Mouse (Mus musculus) intestine, embryonic 15.5 days (tissue): ENCODE measurements at regions not wholly inside any gene's neighbourhood (a gene's known extent, or its start where the extent isn't known, plus 50 kb on each side); places are given as distances from the start of the nearest gene placed in this dataset.

Experiments
- ATAC-seq: fragments of 200-750 bp; cut with Nextera tagmentation; 2 replicates; pipeline ENCODE4 v1.8.0; 2017; ENCODE audit warnings: moderate TSS enrichment, moderate library complexity
- H3K27ac ChIP-seq: fragments of 300-500 bp; sonication (generic); 2 replicates; pipeline ENCODE4 v1.5.1; 2015; ENCODE audit warnings: mild to moderate bottlenecking, inconsistent platforms
- H3K27me3 ChIP-seq: fragments of 300-500 bp; sonication (generic); replicated peaks from 2 replicates; pipeline ENCODE4 v1.6.1; 2015; ENCODE audit warnings: inconsistent platforms
- H3K36me3 ChIP-seq: fragments of 300-500 bp; sonication (generic); 2 replicates; pipeline ENCODE4 v1.6.1; 2015; ENCODE audit warnings: inconsistent platforms
- H3K4me1 ChIP-seq: fragments of 300-500 bp; sonication (generic); replicated peaks from 2 replicates; pipeline ENCODE4 v1.6.1; 2015; ENCODE audit warnings: inconsistent platforms
- H3K4me2 ChIP-seq: fragments of 300-500 bp; sonication (generic); replicated peaks from 2 replicates; pipeline ENCODE4 v1.6.1; 2015; ENCODE audit warnings: mild to moderate bottlenecking, inconsistent platforms
- H3K4me3 ChIP-seq: fragments of 300-500 bp; sonication (generic); replicated peaks from 2 replicates; pipeline ENCODE4 v1.5.1; 2015; ENCODE audit warnings: inconsistent platforms
- H3K9ac ChIP-seq: fragments of 300-500 bp; sonication (generic); 2 replicates; pipeline ENCODE4 v1.6.1; 2015; ENCODE audit warnings: inconsistent platforms
- H3K9me3 ChIP-seq: fragments of 300-500 bp; sonication (generic); 2 replicates; pipeline ENCODE4 v1.6.1; 2016; ENCODE audit warnings: inconsistent platforms
- whole genome bisulfite sequencing: fragments of 180-500 bp; shearing (Covaris S2); methylation state at CpG from one replicate; pipeline ENCODE4 v1.1.7; 2015; 5-methylcytosine and 5-hydroxymethylcytosine counted together

DNA sequence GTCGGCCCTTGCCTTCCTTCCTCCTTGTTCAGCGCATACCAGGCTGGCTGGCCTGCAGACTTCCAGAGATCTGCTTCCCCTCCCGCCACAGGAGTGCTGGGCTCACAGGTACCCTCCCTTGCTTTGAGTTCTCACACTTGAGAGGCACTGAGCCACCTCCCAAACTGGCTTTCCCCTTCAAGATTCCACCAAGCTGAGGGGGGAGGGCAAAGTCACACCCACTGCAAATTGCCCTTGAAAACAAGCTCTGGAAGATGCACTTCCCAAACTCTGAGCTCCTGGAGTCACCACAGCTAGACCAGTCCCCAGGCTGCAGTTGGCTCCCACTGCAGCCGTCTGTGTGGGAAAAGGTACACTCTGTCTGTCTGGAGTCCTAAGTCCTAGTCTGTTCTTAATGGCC is 142.1 kb upstream of the Slc22a12 start:
- no peak overlapping the region for H3K4me2 ChIP-seq
- 23% methylated on average over 4 of the region's 4 CpGs for WGBS

DNA sequence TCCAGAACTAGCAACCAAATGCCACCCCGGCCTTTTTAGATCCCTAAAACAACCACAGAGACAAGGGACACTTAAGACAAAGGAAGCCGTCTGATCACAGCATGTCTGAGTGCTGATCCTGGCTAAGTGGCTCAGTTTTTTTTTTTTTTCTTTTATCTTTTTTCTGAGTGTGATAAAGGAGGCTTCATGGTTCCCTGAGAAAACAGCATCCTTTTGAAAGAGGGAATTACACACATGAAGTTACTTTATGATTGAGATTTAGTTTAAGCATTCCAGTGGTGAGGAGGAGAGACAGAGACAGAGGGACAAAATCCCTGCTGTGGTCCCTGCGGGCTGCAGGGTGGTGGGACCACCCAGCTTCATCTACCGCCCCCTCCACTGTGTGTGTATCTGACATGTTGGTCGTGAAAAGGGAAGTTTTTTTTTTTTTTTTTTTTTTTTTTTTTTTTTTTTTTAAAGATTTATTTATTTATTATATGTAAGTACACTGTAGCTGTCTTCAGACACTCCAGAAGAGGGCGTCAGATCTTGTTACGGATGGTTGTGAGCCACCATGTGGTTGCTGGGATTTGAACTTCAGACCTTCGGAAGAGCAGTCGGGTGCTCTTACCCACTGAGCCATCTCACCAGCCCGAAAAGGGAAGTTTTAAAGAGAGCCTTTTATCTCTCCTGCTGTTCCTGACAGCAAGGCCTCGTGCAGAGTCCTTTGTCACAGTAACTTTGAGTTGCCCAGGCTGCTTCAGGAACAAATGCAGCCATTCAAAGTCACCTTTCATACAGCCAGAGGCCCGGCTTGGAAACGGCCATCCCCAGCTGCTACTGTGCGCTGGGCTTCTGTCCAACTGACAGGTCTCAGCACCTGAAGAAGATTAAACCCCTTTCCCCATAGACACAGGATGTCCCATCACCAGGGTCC is 136.8 kb upstream of the Slc22a12 start:
- H3K36me3 ChIP-seq = no peaks in the 10 kb centered on the region
- H3K27me3 ChIP-seq = no peaks in the 10 kb centered on the region
- H3K4me3 ChIP-seq = no peak overlapping the region
- H3K4me1 ChIP-seq = no peaks in the 10 kb centered on the region
- no peak overlapping the region for H3K27ac ChIP-seq
- WGBS = 42% methylated on average over 13 of the region's 14 CpGs
- H3K9me3 ChIP-seq = no peaks in the 10 kb centered on the region
- no peak overlapping the region for H3K4me2 ChIP-seq
- H3K9ac ChIP-seq = no peak overlapping the region
- no peak for ATAC-seq

More for the DNA sequence above, 142.1 kb upstream of the Slc22a12 start:
- no peak for ATAC-seq
- H3K4me3 ChIP-seq = no peak overlapping the region
- H3K27ac ChIP-seq = no peak overlapping the region
- no peaks in the 10 kb centered on the region for H3K9me3 ChIP-seq
- no peaks in the 10 kb centered on the region for H3K4me1 ChIP-seq
- H3K36me3 ChIP-seq = no peaks in the 10 kb centered on the region
- H3K9ac ChIP-seq = no peak overlapping the region
- H3K27me3 ChIP-seq = 0 out of 2 replicates have a peak, but pooled peaks cover 5% of the 10 kb centered on the region

DNA sequence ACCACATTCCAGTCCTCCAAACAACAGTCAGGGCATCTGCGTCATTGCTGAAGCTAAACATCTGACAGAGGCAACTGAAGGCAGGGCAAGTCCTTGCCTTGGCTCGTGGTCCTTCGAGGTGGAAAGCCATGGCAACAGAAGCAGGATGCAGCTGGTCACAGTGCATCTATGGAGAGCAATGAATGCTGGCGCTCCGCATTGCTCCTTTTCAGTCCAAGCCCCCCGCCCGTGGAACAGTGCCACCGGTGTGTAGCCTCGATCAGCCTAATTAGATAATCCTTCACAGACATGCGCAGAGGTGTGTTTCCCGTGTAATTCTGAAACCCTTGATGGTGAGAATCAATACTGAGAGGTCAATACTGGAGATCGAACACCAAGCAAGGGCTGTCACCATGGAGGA is 134.7 kb upstream of the Slc22a12 start:
- H3K27ac ChIP-seq = no peak overlapping the region
- no peaks in the 10 kb centered on the region for H3K4me1 ChIP-seq
- no peaks in the 10 kb centered on the region for H3K9me3 ChIP-seq
- no peaks in the 10 kb centered on the region for H3K36me3 ChIP-seq
- no peaks in the 10 kb centered on the region for H3K27me3 ChIP-seq
- no peak overlapping the region for H3K9ac ChIP-seq
- no peak for ATAC-seq
- H3K4me3 ChIP-seq = no peak overlapping the region
- no peak overlapping the region for H3K4me2 ChIP-seq
- WGBS = 78% methylated on average over 12 of the region's 12 CpGs

DNA sequence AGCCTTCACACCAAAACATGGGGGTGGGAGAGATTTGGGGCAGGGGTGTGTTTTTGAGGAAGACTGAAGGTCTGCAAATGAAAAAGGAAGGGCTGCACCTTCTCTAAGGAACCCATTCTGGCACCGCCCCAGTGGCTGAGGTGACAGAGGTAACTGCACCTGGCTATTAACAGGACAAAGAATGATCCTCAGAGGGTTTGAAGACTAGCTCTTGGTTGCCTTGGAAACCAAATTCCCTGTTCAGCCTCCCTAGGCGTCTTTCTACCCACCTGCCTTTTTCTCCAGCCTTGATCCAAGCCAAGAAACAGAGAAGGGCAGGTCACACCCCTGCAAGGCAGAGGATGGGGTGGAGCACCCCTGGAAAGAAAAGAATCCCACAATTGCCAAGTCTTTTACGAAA is 132.8 kb upstream of the Slc22a12 start:
- no peaks in the 10 kb centered on the region for H3K9me3 ChIP-seq
- no peak for ATAC-seq
- H3K36me3 ChIP-seq = no peaks in the 10 kb centered on the region
- H3K27ac ChIP-seq = no peak overlapping the region
- H3K4me1 ChIP-seq = no peaks in the 10 kb centered on the region
- H3K4me3 ChIP-seq = no peak overlapping the region
- H3K27me3 ChIP-seq = no peaks in the 10 kb centered on the region
- H3K4me2 ChIP-seq = no peak overlapping the region
- no peak overlapping the region for H3K9ac ChIP-seq
- WGBS = 51% methylated on average over 3 of the region's 3 CpGs

DNA sequence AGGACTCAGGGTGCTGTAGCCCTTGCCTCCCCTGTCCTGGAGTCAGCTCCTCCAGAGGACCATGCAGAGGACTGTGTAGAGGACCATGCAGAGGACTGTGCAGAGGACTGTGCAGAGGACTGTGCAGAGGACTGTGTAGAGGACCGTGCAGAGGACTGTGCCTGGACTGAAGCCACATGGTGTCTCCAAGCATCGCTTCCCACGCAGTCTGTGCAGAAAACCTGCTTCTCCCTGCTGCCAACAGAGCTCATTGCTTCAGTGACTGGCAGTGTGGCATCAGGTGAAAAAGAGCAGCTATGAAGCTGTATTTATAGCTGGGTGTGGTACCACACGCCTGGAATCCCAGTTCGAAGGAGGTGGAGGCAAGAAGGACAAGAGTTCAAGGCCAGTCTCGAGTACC is 128.9 kb upstream of the Slc22a12 start:
- Histone ChIP-seq H3K27me3 (no peaks in the 10 kb centered on the region), H3K9ac (no peak overlapping the region), H3K4me1 (no peaks in the 10 kb centered on the region), H3K4me3 (no peak overlapping the region), H3K4me2 (no peak overlapping the region), H3K9me3 (no peaks in the 10 kb centered on the region), H3K36me3 (no peaks in the 10 kb centered on the region), H3K27ac (no peak overlapping the region)
- ATAC-seq = no peak
- WGBS = 68% methylated on average over 6 of the region's 6 CpGs

DNA sequence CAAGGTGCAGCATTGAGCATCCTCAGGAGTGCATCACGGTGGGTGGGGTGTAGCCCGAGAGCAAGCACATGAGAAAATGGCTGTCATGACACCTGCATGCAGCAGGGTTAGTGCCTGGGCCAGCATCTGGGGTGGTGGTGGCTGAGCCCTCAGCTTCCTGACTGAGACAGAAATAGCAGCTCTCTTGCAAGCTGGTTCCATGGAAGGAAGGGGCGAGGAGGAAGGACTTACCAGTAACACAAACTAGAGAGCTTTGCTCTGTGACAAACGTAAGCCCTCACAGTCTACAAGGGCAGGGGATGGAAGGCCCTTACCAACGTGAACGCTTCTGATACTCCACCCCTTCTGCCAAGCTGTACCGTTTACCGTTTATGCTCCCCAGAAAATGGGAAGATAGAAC is 127.0 kb upstream of the Slc22a12 start:
- Histone ChIP-seq H3K27ac (no peak overlapping the region), H3K4me2 (no peak overlapping the region), H3K36me3 (no peaks in the 10 kb centered on the region), H3K4me1 (no peaks in the 10 kb centered on the region), H3K9me3 (no peaks in the 10 kb centered on the region), H3K9ac (no peak overlapping the region), H3K4me3 (no peak overlapping the region), H3K27me3 (no peaks in the 10 kb centered on the region)
- no peak for ATAC-seq
- 70% methylated on average over 8 of the region's 8 CpGs for WGBS

DNA sequence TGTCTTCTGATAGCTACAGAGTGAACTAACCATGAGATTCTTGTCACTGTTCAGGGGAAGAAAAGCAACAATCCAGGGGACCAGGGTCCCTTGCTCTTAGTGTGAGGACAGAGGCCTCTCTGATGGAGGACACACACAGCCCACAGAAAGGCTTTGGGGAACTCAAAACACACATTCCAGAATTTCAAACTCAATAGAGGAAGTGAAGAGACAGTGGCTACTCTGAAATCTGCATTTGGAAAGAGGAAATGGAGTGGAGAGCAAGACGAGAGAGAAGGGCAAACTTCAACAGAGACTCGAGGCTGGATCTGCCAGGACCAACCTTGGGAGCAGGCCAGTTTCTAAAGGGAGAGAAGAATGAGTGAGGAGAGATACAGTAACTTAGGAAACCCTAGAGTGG is 125.7 kb upstream of the Slc22a12 start:
- Histone ChIP-seq H3K36me3 (no peaks in the 10 kb centered on the region), H3K27ac (no peak overlapping the region), H3K4me2 (no peak overlapping the region), H3K27me3 (no peaks in the 10 kb centered on the region), H3K9me3 (no peaks in the 10 kb centered on the region), H3K4me1 (no peaks in the 10 kb centered on the region), H3K4me3 (no peak overlapping the region), H3K9ac (no peak overlapping the region)
- 59% methylated on average over 2 of the region's 2 CpGs for WGBS
- ATAC-seq = no peak

DNA sequence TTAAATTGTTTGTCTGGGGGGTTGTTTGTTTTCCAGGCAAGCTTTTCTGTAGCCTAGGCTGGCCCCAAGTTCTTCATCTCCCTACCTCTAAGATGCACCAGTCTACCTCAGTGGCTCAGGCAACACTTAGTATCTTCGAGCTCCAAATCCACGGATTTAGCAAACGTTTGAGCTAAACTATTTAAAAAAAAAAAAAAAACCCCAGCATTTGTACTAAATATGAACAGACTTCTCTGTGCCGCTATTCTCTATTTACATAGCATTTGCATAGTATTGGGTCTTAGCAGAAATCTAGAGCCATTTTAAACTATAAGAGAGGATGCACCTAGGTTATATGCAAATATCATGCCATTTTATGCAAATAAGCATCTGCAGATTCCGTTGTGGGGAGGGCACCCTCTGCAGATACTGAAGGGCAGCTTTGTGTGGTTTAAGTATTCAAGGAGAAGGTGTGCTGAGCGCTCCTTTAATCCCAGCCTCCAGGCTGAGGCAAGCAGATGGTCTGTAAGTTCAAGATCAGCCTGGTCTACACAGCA is 123.4 kb upstream of the Slc22a12 start:
- Histone ChIP-seq H3K4me2 (no peak overlapping the region), H3K9me3 (no peaks in the 10 kb centered on the region), H3K9ac (no peak overlapping the region), H3K36me3 (no peaks in the 10 kb centered on the region), H3K4me1 (no peaks in the 10 kb centered on the region), H3K27me3 (no peaks in the 10 kb centered on the region), H3K27ac (no peak overlapping the region), H3K4me3 (no peak overlapping the region)
- 68% methylated on average over 6 of the region's 6 CpGs for WGBS
- ATAC-seq = no peak

DNA sequence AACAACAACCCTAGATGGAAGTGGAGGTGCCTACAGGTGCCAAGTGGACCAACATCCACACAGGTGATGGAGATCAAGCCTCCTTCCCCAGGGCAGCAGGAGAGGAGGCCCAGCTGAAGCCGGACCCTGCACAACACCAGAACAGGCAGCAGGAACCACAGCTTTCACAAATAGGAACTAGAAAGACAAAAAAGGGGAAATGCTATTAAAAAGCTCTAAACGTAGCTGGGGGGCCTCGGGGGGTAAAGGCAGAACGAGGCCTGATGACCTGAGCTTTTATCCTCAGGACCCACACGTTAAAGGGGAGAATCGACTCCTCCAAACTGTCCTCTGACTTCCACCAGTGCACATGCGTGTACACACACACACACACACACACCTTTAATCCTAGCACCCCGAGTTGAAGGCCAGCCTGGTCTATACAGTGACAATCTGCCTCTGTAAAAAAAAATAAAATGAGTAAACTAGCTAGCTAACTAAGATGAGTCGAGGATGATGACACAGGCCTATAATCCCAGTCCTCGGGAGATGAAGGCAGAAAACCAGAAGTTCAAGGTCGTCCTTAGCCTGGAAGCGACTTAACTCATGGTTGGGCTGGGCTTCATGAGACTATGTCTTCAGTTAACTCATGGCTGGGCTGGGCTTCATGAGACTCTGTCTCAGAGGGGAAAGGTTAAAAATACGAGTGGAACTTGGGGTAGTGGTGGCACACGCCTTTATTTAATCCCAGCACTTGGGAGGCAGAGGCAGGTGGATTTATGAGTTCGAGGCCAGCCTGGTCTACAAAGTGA is 122.6 kb upstream of the Slc22a12 start:
- Histone ChIP-seq H3K4me3 (no peak overlapping the region), H3K27me3 (no peaks in the 10 kb centered on the region), H3K4me1 (no peaks in the 10 kb centered on the region), H3K4me2 (no peak overlapping the region), H3K9ac (no peak overlapping the region), H3K36me3 (no peaks in the 10 kb centered on the region), H3K9me3 (no peaks in the 10 kb centered on the region), H3K27ac (no peak overlapping the region)
- ATAC-seq = no peak
- WGBS = 64% methylated on average over 15 of the region's 15 CpGs

DNA sequence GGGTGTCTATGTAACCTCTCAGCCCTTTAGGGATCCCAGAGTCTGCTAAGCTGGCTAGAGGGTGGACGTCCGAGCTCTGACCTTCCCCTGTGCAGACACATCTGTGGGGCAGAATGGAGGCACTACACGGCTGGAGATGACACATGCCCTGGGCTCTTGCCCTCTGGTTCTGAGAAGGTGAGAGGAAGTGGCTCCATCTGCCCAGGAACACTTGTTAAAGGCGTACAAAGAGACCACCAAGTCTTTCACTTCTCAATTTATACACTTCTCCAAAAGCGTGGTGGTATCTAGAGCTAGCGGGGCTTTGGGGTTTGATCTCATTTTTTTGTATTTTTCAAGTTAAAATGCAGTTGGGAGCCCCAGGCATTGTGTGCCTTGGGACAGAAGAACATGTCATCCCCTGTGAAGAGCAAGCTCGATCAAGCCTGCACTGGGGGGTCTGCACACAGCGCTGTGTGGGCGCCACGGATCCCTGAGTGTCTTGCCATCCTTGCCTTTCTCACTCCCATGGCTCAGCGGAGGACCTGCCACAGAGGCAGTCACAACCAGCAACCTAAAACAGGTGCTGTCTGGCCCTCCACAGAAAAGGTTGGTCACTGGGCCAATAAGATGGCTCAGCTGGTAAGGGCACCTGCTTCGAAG is 121.6 kb upstream of the Slc22a12 start:
- no peak overlapping the region for H3K4me2 ChIP-seq
- H3K9me3 ChIP-seq = no peaks in the 10 kb centered on the region
- 84% methylated on average over 12 of the region's 12 CpGs for WGBS

DNA sequence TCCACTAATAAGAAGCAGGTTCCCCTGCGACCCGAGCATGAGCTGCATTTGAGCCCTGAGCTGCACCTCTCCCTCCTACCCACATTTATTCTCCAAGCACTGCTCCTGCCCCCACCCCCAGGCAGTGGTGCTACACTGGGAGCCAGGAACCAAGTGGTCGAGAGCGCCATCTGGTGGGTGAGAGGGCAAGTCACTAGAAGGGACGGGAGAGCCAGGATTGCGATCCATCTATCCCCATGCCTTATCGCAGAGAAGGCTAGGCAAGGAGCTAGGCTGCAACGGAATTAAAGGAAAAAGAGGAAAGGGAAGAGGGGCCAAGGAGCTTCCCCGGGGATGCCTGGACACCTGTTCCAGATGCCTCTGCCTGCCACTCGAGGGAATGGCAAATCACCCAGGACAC is 120.6 kb upstream of the Slc22a12 start:
- 3% methylated on average over 10 of the region's 10 CpGs for WGBS
- ATAC-seq = peak; percentile 59

More for the DNA sequence above, 121.6 kb upstream of the Slc22a12 start:
- no peaks in the 10 kb centered on the region for H3K27me3 ChIP-seq
- H3K4me1 ChIP-seq = no peaks in the 10 kb centered on the region
- H3K4me3 ChIP-seq = no peak overlapping the region
- no peak overlapping the region for H3K9ac ChIP-seq
- no peaks in the 10 kb centered on the region for H3K36me3 ChIP-seq
- no peak for ATAC-seq
- no peak overlapping the region for H3K27ac ChIP-seq

DNA sequence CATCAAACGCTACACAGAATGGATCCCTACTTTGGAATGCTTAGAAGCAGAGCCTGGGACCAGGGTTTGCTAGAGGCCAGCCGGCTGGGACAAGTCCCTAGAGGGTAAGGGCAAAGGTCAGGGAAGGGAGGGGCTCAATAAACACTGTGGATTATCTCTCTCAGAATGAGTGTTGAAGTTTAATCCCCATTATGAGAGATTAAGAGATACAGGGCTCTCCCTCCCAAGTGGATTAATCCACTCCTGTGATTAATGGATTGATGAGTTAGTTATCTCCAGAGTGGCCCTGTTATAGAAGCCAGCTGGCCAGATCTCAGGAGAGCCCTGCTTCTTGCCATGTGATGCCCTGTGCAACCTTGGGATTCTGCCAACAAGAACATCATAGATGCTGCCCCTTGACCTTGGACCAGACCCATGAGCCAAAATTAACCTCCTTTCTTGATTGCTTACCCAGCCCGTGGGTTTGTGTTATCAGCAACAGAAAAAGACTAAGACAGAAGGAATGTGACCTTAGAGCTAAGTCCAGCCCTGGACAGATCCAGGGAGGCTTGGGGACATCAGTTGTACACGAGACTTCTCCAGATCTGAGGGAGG is 119.6 kb upstream of the Slc22a12 start:
- ATAC-seq = no peak
- Histone ChIP-seq H3K4me3 (no peak overlapping the region), H3K4me2 (no peak overlapping the region), H3K27me3 (0 out of 2 replicates have a peak, but pooled peaks cover 2% of the 10 kb centered on the region), H3K9ac (no peak overlapping the region), H3K36me3 (no peaks in the 10 kb centered on the region), H3K9me3 (no peaks in the 10 kb centered on the region), H3K27ac (no peak overlapping the region), H3K4me1 (no peaks in the 10 kb centered on the region)
- WGBS = 24% methylated on average over 4 of the region's 4 CpGs

More for the DNA sequence above, 120.6 kb upstream of the Slc22a12 start:
- Histone ChIP-seq H3K9me3 (no peaks in the 10 kb centered on the region), H3K4me1 (no peaks in the 10 kb centered on the region), H3K36me3 (no peaks in the 10 kb centered on the region), H3K27me3 (no peaks in the 10 kb centered on the region), H3K4me3 (no peak overlapping the region), H3K27ac (no peak overlapping the region), H3K4me2 (no peak overlapping the region), H3K9ac (no peak overlapping the region)
